Mouse (Mus musculus) R1 (cell line): ENCODE results near the gene Sap30bp.

Experiments used
- DNase-seq: peaks from one replicate; pipeline ENCODE4 v3.0.0-alpha.2; 2018; ENCODE audit warnings: low read depth, low spot score

Gene Sap30bp

DNA sequence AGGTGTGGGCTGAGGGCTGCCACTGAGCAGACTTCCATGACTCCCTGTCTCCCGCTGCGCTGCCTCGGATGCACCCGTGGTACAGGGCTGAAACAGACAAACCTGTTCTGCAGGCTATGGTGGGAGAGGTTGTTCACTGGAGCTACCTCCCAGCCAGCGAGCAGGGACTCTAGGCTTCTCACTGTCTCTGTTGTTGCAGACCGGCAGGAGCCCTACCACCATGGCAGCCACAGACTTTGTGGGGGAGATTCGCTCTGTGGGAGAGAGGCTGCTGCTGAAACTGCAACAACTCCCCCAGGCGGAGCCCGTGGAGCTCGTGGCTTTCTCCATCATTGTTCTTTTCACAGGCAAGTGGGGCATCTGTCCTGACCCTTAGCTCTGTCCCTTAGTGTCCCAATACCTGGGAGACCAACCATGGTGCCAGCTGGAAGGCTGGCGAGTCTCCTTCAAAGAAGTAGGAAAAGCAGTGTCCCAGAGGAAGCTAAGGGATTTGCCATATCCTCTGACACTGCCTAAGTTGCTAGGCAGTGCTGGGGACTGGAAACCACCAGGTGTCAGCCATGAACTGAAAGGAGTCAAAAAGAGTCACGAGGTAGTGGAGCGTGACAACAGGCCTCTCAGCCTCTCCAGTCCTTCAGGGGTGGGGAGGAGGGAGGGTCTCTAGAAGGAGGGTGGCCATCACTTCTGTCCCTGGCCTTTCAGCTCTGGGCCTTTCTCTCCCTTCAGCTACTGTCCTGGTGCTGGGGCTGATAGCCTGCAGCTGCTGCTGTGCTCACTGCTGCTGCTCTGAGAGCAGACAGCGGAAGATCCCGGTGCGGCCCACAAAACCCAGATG is 27.9 kb upstream of the Sap30bp start:
- DNase-seq = peak; percentile 29

DNA sequence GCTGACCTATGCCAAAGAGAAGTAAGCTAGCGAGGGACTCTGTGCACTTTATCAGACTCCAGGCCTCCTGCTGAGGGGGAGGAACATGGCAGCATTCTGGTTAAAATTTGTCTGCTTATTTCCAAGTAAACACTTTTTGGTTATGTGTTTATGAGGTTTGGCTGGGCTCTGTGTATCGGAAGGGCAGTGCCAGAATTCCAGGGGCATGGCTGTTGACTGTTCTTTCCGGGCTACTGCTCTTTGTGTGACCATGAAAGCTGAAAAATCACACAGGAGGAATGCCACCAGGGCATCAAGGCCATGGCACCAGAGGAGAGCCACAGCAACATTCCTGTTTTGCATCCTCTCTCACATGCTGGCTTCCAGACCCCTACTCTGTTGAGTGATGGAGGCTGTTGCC is 27.0 kb upstream of the Sap30bp start:
- DNase-seq = no peak

DNA sequence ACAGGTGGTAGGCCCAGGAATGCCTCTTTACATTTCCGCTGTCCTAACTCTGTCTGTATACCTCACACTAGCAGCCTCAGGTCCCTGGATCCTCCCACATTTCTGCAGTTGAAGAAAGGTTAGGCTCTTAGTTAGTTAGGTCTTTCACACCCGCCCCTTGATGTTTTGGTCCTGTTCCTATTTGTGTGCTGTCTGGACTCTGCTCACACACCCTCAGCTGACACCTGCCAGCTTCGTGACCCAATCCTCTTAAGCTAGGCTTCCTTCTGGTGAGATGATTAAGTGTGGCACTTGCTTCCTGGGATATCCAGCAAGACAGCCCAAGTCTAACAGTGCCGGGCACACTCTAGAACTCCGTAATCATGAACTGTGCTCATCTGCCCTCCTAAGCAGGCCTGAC is 26.6 kb upstream of the Sap30bp start:
- DNase-seq = no peak

DNA sequence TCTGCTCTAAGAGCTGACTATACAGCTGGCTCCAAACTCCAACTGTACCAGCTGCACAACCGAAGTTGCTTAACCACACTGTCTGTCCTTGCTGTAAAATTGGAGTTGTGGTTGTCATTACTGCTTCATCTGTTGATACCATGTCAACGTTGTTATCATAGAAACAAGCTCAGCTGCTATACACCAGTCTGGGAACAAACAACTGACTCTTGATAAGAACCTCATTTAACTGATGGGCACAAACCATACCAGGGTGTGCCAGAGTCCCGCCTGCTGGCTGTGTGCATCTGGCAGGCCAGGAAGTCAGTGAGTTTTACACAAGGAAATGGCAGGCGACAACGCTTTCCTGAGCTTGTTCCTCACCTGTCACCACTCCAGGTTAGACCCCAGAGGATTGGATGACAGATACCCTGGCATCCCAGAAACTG is 21.9 kb upstream of the Sap30bp start:
- DNase-seq = no peak

DNA sequence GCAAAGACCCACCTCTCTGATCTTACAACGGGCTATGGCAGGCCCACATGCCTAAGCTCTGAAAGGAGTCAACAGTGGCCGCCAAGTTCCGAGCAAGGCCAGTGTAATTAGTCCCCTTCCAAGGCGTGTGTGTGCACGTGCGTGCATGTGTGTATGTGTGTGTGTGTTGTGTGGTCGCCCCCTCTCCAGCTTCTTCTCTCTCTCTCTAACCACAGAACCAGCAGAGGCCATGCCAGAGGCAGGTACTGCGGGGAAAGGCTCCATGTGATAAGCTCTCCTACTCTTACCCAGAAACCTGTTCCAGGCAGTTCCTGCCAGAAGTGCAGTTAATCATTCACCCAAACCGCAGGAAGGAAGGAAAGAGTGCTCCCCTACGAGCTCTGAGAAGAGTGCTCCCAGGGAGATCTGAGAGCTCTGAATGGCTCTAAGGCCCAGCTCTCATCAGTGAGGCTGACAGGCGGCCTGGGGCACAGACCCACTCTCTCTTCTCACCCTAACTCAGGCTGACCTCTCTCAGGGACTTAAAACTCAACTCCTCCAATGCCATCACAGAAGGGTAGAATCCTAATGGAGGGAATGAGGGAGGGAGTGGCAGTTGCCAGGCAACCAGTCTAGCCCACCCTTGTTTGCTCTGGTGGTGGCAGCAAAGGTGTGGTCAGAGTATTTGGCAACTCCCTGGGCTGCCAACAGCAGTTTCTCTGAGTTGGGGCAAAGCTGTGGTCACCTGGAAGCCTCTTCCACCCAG is 21.3 kb upstream of the Sap30bp start, which contains the start of gene Smim6:
Gene Smim6 (plus strand): TSS at position 386 of the 745 bp plus-strand sequence.
- peak; percentile 34 for DNase-seq

DNA sequence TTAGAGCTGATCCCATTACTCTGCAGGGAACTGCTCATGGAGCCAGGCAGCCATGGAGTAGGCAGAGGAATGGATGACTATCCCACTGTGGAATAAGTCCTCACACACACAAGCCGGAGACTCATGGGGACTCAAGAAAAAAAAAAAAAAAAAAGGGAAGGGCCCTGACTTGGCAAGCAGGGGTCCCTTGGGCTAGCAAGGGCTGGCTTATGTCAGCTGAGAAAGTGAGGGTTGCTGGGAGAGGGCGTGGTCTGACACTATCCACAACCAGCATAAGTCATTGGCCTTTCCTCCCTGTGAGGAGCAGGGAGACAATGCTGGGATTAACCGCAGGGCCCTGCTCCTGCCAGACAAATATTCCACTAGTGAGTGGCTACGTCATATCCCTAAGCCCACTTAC is 16.5 kb upstream of the Sap30bp start:
- peak; percentile 48 for DNase-seq

DNA sequence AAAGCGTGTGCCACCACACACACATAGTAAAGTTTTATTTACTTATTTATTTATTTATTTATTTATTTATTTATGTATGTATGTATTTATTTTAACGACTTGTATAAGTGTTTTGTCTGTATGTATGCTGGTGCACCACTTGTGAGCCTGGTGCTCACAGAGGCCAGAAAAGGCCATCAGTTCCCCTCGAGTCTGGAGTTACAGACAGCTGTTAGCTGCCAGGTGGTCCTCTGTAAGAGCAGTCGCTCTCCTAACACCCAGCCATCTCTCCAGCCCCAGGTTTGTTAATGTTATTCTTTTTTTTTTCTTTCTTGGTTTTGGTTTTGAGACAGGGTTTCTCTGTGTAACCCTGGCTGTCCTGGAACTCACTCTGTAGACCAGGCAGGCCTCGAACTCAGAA is 14.4 kb upstream of the Sap30bp start:
- DNase-seq = no peak

DNA sequence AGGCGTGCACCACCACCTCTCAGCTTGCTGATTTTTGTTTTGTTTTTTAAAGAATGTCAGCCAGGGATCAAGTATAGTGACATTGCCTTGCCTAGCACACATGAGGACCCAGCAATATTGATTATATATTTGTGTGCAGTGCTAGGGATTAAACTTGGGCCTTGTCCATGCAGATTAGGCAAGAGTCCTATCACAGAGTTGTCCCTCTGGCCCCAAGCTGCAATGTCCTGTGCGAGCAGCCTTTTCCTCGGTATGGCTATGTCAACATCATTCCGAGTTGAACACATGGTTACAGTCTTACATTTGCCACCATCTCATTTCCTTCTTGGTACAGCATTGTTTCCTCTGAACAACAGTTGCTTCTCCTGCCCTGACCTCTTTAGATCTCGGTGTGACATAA is 14.0 kb upstream of the Sap30bp start:
- no peak for DNase-seq

DNA sequence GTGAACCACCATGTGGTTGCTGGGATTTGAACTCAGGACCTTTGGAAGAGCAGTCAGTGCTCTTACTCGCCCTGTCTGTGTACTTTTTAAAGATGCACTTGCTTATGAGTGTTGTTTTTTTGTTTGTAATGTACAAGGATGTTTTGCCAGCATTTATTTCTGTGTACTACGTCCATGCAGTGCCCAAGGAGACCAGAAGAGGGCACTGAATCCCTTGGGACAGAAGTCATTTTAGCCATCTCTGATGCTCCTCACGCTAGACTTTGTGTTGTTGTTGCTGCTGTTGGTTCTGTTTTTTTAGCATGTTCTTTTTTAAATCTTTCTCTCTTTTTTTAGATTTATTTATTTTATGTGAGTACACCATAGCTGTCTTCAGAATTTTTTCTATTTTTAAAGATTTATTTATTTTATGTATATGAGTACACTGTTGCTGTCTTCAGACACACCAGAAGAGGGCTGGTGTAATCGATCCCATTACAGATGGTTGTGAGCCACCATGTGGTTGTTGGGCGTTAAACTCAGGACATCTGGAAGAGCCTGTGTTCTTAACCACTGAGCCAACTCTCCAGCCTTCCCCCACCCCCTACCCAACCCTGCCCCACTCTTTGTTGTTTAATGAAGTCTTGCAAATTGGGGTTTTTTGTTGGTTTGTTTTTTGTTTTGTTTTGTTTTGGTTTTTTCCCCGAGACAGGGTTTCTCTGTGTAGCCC is 12.8 kb upstream of the Sap30bp start:
- DNase-seq = peak; percentile 81

DNA sequence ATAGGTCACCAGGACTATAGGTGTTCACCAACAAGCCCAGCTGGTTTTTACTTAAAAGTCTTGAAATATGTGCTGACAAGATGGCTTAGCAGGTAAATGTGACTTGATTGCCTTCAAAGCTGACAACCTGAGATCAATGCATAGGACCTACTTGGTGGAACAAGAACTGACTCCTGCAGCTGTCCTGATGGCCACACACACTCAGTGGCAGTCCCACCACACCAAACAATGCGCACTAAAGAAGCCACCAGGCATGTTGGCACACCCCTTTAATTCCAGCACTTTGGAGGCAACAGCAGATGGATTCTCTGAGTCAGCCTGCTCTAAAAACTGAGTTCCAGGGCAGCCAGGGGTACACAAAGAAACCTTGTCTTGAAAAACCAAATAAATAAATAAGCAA is 11.1 kb upstream of the Sap30bp start:
- DNase-seq = no peak

DNA sequence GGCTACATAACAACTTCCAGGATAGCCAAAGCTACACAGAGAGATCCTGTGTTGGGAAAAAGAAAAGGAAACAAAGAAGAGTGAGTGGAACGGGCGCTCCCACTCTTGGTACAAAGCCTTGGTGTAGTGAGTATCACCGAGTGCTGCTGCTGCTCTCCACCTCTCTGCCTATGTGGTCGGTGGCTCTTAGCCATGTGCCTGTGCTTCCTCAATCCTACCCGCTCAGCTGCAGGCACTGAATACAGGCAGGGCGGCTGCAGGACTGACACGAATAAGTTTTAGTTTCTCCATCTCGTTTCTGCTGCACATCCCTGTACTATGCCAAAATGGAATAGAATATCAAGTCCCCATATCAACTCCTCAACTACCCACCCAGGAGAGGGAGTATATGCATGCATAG is 4.1 kb upstream of the Sap30bp start:
- DNase-seq = no peak

DNA sequence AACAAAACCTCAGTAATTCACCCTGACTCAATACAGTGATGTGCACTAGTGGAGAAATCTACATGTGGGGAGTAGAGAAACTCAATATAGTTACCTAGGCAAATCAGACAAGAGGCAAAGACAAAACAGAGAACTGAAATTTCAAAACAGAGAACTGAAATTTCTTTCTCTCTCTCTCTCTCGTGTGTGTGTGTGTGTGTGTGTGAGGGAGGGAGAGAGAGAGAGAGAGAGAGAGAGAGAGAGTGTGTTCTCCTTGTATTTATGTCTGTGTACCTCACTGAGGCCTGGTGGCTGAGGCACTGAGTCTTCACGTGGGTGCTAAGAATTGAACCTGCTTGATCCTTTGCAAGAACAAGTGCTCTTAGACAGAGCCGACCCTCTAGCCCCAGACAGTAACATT is 3.3 kb upstream of the Sap30bp start:
- no peak for DNase-seq

DNA sequence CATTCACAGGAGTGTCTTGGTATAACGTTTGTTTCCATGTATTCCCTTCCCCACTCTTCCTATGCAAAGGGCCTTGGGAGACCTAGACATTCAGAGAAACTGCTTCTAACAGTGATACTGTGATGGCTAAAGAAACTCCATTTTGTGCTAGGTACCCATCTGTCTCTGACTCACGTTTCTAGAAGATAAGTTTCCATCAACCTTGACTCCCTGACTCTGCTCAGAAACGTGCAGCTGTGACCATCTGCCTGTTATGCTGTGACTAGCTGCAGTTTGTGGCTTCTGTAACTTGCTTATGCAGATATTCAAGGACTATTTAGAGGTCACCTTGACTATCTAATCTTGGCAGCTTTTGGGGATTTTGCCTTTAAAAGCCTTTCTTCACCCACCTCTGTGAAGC is 1.8 kb upstream of the Sap30bp start:
- DNase-seq = no peak

DNA sequence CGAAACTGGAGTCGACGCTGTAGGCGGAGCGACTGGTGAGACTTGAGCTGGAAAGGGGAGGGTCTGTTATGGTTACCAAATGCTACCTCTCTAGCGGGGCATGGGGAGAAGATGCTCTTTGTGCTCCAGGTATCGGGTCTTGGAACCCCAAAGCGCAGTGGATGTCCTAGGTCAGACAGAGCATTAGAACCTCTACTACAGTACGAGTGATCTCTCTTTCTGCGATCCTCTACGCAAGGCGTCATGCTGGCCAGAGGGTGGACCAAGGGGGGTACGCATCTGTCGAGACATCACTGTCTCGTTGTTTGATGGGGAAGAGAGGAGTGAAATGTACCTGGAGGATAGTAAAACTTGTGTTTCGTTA is 647 bp downstream of the Sap30bp start:
- DNase-seq = no peak

DNA sequence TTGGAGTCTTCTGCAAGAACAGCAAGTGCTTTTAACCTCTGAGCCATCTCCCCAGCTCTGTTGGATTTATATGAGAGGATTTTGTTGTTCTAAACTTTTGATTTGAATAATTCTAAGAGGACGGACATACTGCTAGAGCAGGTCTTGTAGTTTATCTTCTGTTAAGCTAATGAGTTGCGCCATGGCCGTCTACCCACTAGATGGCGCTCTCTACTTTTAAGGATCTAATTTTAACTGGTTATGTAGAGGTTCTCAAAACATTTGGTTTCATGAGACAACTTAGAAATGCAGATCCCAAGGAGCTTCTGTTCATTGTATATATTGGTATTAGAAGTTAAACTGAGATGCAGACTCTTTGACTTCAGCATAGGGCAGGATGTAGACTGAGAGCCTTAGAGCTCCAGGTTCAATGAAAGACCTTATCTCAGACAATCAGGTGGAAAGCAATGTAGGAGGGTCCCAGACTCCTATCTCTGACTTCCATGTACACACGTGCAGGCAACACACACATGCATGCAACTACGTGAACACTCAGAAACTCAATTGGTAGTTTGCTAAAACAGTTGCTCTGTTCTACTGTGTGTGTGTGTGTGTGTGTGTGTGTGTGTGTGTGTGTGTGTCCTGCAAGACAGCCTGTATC is 6.7 kb downstream of the Sap30bp start:
- peak; percentile 71 for DNase-seq

DNA sequence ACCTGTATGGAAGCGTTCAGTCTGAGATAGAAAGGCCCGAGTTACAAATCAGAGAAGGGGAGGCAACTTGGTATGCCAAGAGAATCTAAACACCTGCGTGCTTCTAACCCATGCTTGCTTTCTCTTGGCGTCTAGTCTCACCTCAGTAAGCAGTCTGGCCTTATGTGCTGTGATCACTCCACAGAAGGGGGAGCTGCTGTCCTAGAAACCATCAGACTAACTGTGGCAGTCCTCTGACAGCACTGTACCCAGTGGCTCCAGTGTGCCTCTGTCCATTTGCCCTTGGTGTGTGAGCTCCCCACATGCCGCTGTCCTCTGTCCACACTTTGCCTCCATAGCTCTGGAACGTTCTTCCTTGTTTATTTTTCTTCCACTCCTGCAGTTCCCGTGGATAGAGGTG is 8.9 kb downstream of the Sap30bp start:
- peak; percentile 17 for DNase-seq

DNA sequence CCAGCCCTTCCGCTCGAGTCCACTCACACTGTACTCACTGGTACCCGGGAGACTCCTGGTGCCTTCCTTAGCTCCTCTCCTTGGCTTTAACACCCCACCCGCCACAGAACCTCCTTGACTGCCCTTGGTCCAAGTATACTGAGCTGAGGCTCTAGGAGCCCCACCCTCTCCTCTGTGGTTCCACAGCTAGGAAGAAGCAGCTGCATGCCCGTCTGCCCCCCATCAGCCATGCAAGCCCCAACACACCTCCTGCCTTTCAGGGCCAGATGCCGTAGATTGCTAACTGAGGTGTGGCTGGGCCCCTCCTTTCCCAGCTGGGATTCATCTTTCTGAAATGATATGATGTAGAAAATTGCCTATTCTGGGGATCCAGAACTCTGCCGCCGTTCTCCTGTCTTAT is 12.2 kb downstream of the Sap30bp start:
- DNase-seq = peak; percentile 94

DNA sequence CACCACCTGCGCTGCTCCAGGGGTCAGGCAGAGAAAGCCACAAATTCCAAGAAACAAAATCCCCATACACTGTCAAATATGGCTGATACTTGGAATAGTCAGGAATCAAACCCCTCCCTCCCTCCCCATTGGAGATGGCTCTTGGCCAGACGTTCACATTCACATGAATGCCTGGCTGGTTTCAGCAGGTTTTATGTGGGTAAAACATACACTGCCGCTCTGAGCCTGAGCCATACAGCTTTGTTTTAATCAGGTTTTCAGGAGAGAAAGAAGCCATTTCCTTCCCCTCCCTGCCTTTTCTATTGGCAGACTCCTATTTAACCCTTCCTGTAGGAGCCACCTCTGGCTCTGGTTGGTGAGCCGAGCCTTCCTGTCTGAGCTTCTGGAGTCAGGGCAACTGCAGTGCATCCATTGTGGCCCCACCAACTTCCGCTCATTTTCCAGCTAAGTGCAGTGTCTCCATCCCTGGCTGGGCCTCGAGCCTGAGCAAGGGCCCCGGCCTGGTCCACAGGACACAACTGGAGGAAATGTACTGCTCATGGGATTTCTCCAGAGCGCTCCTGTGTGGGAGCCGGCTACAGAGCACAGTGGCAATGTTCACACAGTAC is 13.2 kb downstream of the Sap30bp start:
- DNase-seq = peak; percentile 75

DNA sequence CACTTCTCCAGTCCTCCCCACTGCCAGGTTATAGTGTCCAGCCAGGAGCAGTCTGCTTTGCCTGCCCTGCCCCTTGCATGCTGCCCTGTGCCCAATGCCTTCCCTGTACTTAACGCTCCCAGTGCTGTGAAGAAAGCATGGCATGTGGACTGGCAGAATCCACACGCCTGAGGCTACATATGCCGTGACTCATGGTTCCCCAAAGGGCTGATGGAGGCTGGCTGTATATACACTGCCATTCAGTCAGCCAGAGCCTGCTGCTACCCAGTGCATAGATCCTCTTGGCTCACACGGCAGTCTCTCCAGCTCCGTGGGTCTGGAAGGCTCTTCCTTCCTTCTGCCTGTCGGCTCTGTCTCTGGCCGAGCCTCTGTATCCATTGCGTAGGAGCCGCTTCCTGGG is 15.2 kb downstream of the Sap30bp start:
- no peak for DNase-seq

DNA sequence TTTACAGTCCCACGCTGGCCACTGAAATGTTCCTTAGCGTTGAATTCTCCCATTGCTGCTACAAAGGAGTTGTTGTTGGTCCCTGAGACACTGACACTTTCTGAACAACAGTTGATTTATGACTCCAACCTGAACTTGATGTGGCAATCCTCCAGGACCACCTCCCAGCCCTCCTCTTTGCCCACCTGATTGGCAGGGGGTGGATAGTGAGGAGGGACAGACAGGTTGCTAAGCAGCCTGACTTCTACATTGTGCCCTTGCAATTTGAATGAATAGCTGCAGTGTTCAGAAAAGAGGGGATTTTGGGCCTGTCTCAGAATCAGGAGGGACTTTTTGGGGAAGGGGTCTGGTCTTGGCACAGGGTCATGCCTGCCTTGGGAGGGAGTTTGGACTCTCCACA is 17.6 kb downstream of the Sap30bp start:
- no peak for DNase-seq

DNA sequence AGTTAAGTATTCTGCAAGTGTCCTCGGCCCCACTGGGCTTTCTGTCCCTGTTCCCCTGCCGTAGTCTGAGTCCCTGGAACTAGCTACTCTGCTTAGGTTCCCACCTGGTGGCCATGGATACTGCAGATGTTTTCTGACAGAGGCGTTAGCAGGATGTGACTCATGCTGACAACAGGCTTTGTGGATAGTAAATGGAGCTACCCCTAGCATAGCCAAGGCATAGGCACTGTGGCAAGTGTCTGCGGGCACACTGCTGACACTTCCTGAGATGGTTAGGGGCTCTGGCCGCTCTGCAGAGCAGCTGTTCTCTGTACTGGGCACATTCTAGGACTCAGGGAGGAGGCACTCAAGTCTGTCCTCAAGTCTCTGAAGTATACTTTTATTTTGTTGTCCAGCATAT is 21.6 kb downstream of the Sap30bp start:
- DNase-seq = peak; percentile 49
